Mouse (Mus musculus) small intestine, adult 2 months (tissue): Measurements from ENCODE around the gene Arrdc4. TPM values are rescaled to one million over a fixed set of nuclear protein-coding genes. Genes with fewer than 3 reads are reported as not detected.

ENCODE experiments used
- H3K27ac ChIP-seq: fragments of 200-500 bp; 2 replicates; pipeline ENCODE4 v1.5.1; 2012; ENCODE audit warnings: low read depth, low read length, control low read depth, inconsistent platforms; ENCODE audit not compliant: insufficient read depth
- H3K27me3 ChIP-seq: fragments of 200-500 bp; 2 replicates; pipeline ENCODE4 v1.6.1; 2012; ENCODE audit warnings: mild to moderate bottlenecking, moderate library complexity, low read length, inconsistent platforms; ENCODE audit not compliant: control insufficient read depth, insufficient read depth
- H3K36me3 ChIP-seq: fragments of 200-500 bp; 2 replicates; pipeline ENCODE4 v1.6.1; 2012; ENCODE audit warnings: mild to moderate bottlenecking, low read length, control low read depth, inconsistent platforms; ENCODE audit not compliant: control insufficient read depth, insufficient read depth
- H3K4me1 ChIP-seq: fragments of 200-500 bp; 2 replicates; pipeline ENCODE4 v1.6.1; 2012; ENCODE audit warnings: low read length, inconsistent platforms, mixed read lengths; ENCODE audit not compliant: control insufficient read depth, insufficient read depth, insufficient read length
- H3K4me3 ChIP-seq: fragments of 200-500 bp; 2 replicates; pipeline ENCODE4 v1.5.1; 2012; ENCODE audit warnings: low read depth, mild to moderate bottlenecking, control low read depth, inconsistent platforms, low read length, moderate library complexity
- CTCF ChIP-seq: fragments of 200-500 bp; IDR thresholded peaks from 2 replicates; pipeline ENCODE4 v1.5.1; 2012; ENCODE audit warnings: low read depth, mild to moderate bottlenecking, control low read depth, inconsistent platforms, low read length, moderate library complexity, mixed read lengths; ENCODE audit not compliant: insufficient replicate concordance, insufficient read length; ENCODE audit errors: extremely low read depth
- POLR2A ChIP-seq: fragments of 200-500 bp; IDR thresholded peaks from 2 replicates; pipeline ENCODE4 v1.6.1; 2012; ENCODE audit warnings: low read depth, mild to moderate bottlenecking, control low read depth, inconsistent platforms, low read length, moderate library complexity
- WGBS: fragments of 180-500 bp; shearing (Covaris S2); methylation state at CpG from one replicate; pipeline ENCODE4 v1.1.7; 2018; 5-methylcytosine and 5-hydroxymethylcytosine counted together
- polyA plus RNA-seq: library from polyadenylated mRNA; depleted of rRNA; stranded (reverse); fragments of >200 nt; gene quantifications from 2 replicates; pipeline ENCODE4 v1.2.3, GENCODE M21; 2012; rRNA removed

The Arrdc4 gene
- polyA plus RNA-seq, result 13.3 and 21.3 TPM in 2 replicates

- Histone ChIP-seq H3K27me3 (no peaks in the 10 kb centered on the region), H3K27ac (peak within 1 kb of the TSS; percentile 91), H3K36me3 (peaks cover 8% of the 10 kb centered on the region), H3K4me3 (peak within 1 kb of the TSS; percentile 69), H3K4me1 (peaks cover 18% of the 10 kb centered on the region; the same call in 1 of the 2 replicates)
- TF ChIP-seq CTCF (no peak), POLR2A (peak; percentile 75)
- under 1% methylated on average over 54 of the region's 54 CpGs for WGBS
Observed at GRCm38 (mm10) chr7:68748761-68749635, at the start of gene Arrdc4. Gene Arrdc4, minus strand, starts transcription at chr7:68749241.

GRCm38 (mm10) chr7:68795578-68795977, 46.5 kb upstream of the Arrdc4 start:
- TF ChIP-seq POLR2A, result no peak
- Histone ChIP-seq H3K4me3 (no peak overlapping the region), H3K27me3 (no peaks in the 10 kb centered on the region), H3K4me1 (no peaks in the 10 kb centered on the region), H3K27ac (no peak overlapping the region), H3K36me3 (no peaks in the 10 kb centered on the region)
- 65% methylated on average over 5 of the region's 5 CpGs for WGBS

GRCm38 (mm10) chr7:68788711-68789110, 39.7 kb upstream of the Arrdc4 start:
- H3K27me3 ChIP-seq, result no peaks in the 10 kb centered on the region
- no peaks in the 10 kb centered on the region for H3K36me3 ChIP-seq
- H3K4me3 ChIP-seq, result no peak overlapping the region
- H3K4me1 ChIP-seq, result 0 out of 2 replicates have a peak, but pooled peaks cover 2% of the 10 kb centered on the region
- 23% methylated on average over 3 of the region's 3 CpGs for WGBS
- TF ChIP-seq CTCF, result no peak
- no peak for TF ChIP-seq POLR2A
- no peak overlapping the region for H3K27ac ChIP-seq

- H3K27ac ChIP-seq, result peak overlapping the region; percentile 59
- TF ChIP-seq CTCF (no peak), POLR2A (no peak)
Observed at GRCm38 (mm10) chr7:68771757-68772094, 22.7 kb upstream of the Arrdc4 start.

DNA sequence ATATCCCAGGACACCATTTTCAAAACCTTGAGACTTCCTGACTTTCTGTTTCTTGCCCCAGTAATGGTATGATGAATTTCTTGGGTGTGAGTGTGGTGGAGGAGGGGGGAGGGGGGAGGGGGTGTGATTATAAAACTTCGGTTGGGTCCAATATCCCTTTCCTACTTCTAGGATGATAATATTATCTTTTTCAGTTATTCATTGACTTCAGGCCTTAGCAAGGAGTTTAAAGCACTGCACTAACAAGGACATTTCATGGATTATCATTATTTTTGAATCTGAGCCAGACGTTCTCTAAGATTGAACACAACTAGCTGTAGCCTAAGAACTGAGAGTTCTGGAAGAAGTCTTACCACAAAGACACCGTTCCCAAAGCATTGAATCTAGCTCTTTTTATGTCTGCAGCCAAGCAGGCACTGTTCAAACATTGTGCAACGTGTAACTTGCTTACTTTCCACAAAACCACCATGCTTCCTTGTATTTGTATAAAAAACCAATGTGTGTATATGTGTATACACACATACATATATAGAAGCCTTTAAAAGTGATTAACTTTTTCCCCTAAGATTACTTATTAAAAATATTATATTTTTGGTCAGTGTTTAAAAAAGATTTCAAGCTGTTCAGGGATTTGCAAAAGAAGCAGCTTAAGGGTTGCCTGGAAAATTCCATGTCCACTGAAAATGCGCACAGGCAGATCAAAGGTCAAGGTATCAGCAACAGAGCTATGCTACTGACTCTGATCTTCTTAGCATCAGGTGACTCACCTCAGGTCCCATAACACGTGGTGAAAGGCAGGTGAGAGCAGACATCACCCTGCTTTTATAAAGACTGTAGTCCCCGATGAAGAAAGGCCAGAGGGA, 22.1 kb upstream of the Arrdc4 start:
- H3K27ac ChIP-seq, result peak overlapping the region; percentile 92
- peaks cover 15% of the 10 kb centered on the region; the same call in 1 of the 2 replicates for H3K4me1 ChIP-seq
- 22% methylated on average over 7 of the region's 7 CpGs for WGBS
- H3K27me3 ChIP-seq, result no peaks in the 10 kb centered on the region
- H3K36me3 ChIP-seq, result no peaks in the 10 kb centered on the region
- no peak overlapping the region for H3K4me3 ChIP-seq
- TF ChIP-seq CTCF (no peak), POLR2A (no peak)

More at GRCm38 (mm10) chr7:68771757-68772094, 22.7 kb upstream of the Arrdc4 start:
- Histone ChIP-seq H3K36me3 (no peaks in the 10 kb centered on the region), H3K27me3 (no peaks in the 10 kb centered on the region), H3K4me1 (peaks cover 15% of the 10 kb centered on the region; the same call in 1 of the 2 replicates), H3K4me3 (no peak overlapping the region)
- WGBS, result 36% methylated on average over 2 of the region's 2 CpGs

GRCm38 (mm10) chr7:68765926-68766325, 16.9 kb upstream of the Arrdc4 start:
- Histone ChIP-seq H3K4me1 (peaks cover 8% of the 10 kb centered on the region; the same call in 1 of the 2 replicates), H3K4me3 (no peak overlapping the region), H3K27me3 (no peaks in the 10 kb centered on the region), H3K27ac (no peak overlapping the region), H3K36me3 (no peaks in the 10 kb centered on the region)
- TF ChIP-seq CTCF, result no peak
- no peak for TF ChIP-seq POLR2A
- WGBS, result 71% methylated on average over 4 of the region's 4 CpGs
